Mouse (Mus musculus) heart, adult 2 months (tissue): ENCODE results near the gene Sobp.

Experiments used
- CTCF ChIP-seq: fragments of 200-600 bp; IDR thresholded peaks from 2 replicates; pipeline ENCODE4 v1.8.1; 2022; ENCODE audit warnings: antibody characterized with exemption, mild to moderate bottlenecking, moderate library complexity
- EP300 ChIP-seq: fragments of 200-500 bp; IDR thresholded peaks from 2 replicates; pipeline ENCODE4 v1.6.1; 2011; ENCODE audit warnings: low read depth, low read length, control low read depth; ENCODE audit not compliant: insufficient read depth
- POLR2A ChIP-seq: fragments of 200-500 bp; IDR thresholded peaks from 2 replicates; pipeline ENCODE4 v1.6.1; 2011; ENCODE audit warnings: mild to moderate bottlenecking, low read depth, low read length, control low read depth; ENCODE audit not compliant: insufficient read depth

- no peak for TF ChIP-seq POLR2A
- TF ChIP-seq CTCF = no peak
- no peak for TF ChIP-seq EP300
These were observed 152.7 kb downstream of the Sobp start for GRCm38 (mm10) chr10:43021512-43022116.
